Mouse (Mus musculus) megakaryocyte, embryonic 14.5 days (primary cell): ENCODE data around the gene Gamt. TPM values are rescaled to one million over a fixed set of nuclear protein-coding genes. Genes with fewer than 3 reads are reported as not detected.
A peak's percentile ranks its signal among the peaks of the same experiment; 100 is the strongest.

Source experiments
- H3K27me3 ChIP-seq: replicated peaks from 2 replicates; pipeline ENCODE3; 2012; ENCODE audit warnings: inconsistent platforms
- H3K36me3 ChIP-seq: replicated peaks from 2 replicates; pipeline ENCODE3; 2012; ENCODE audit warnings: low read length, inconsistent platforms, mixed read lengths
- H3K4me1 ChIP-seq: 2 replicates; pipeline ENCODE4 v1.6.1; 2012; ENCODE audit warnings: inconsistent platforms
- H3K4me3 ChIP-seq: replicated peaks from 2 replicates; pipeline ENCODE3; 2012; ENCODE audit warnings: moderate library complexity, mild to moderate bottlenecking, inconsistent platforms
- H3K9me3 ChIP-seq: 2 replicates; pipeline ENCODE4 v1.6.1; 2012; ENCODE audit warnings: inconsistent platforms
- FLI1 ChIP-seq: IDR thresholded peaks from 2 replicates; pipeline ENCODE4 v1.6.1; 2012; ENCODE audit warnings: low read length, inconsistent platforms, mixed read lengths
- GATA1 ChIP-seq: IDR thresholded peaks from 3 replicates; pipeline ENCODE4 v1.6.1; 2012; ENCODE audit warnings: mixed read lengths, low read length, inconsistent platforms, borderline replicate concordance
- polyA plus RNA-seq: library from polyadenylated mRNA; stranded (reverse); fragments of >175 nt; gene quantifications from 2 replicates; pipeline ENCODE4 v1.2.3, GENCODE M21; 2012; ENCODE audit warnings: low replicate concordance; ENCODE audit not compliant: insufficient read depth

Gene Gamt
- polyA plus RNA-seq, 1 experiment: 3.2 TPM

- Histone ChIP-seq H3K9me3 (no peaks in the 10 kb centered on the region), H3K27me3 (no peaks in the 10 kb centered on the region), H3K36me3 (peaks cover 85% of the 10 kb centered on the region), H3K4me3 (no peak overlapping the region), H3K4me1 (peaks cover 84% of the 10 kb centered on the region)
- TF ChIP-seq GATA1: no peak
- TF ChIP-seq FLI1: no peak
Measured at GRCm38 (mm10) chr10:80271870-80272585, 11.2 kb upstream of the Gamt start.

GRCm38 (mm10) chr10:80271186-80271843, 10.5 kb upstream of the Gamt start:
- peaks cover 81% of the 10 kb centered on the region for H3K36me3 ChIP-seq
- H3K4me1 ChIP-seq: peaks cover 91% of the 10 kb centered on the region
- H3K4me3 ChIP-seq: peak overlapping the region; percentile 0
- H3K27me3 ChIP-seq: no peaks in the 10 kb centered on the region
- TF ChIP-seq FLI1: no peak
- TF ChIP-seq GATA1: no peak
- no peaks in the 10 kb centered on the region for H3K9me3 ChIP-seq

DNA sequence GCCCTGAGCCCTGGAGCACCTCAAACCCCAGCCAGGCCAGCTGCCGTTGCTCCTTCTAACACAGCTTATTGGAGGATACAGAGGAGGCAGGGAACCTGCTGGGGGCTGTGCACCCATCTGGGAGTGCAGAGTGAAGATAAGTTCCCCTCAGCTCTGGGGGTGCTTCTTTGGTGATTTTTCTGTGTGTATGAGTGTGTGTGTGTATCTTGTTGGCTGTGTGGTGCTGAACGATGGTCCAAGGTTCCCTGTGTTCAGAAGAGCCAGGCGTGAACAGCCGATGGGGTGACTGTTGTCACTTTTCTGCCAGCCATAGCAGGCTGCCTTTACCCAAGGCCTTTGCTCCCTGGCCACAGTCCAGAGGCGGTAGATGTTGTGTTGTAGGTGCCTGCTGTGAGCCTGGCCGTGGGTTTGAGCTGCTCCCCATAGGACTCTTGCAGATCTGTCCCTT, 9.9 kb upstream of the Gamt start:
- H3K4me1 ChIP-seq: peaks cover 92% of the 10 kb centered on the region
- H3K9me3 ChIP-seq: no peaks in the 10 kb centered on the region
- peaks cover 76% of the 10 kb centered on the region for H3K36me3 ChIP-seq
- TF ChIP-seq FLI1: no peak
- TF ChIP-seq GATA1: no peak
- H3K4me3 ChIP-seq: peak overlapping the region; percentile 83
- no peaks in the 10 kb centered on the region for H3K27me3 ChIP-seq

- Histone ChIP-seq H3K36me3 (peaks cover 70% of the 10 kb centered on the region), H3K9me3 (no peaks in the 10 kb centered on the region), H3K27me3 (no peaks in the 10 kb centered on the region), H3K4me1 (peaks cover 95% of the 10 kb centered on the region), H3K4me3 (peak overlapping the region; percentile 83)
- TF ChIP-seq FLI1: no peak
- no peak for TF ChIP-seq GATA1
Measured at GRCm38 (mm10) chr10:80270099-80270498, 9.3 kb upstream of the Gamt start.

GRCm38 (mm10) chr10:80265149-80265486, 4.3 kb upstream of the Gamt start:
- Histone ChIP-seq H3K36me3 (peaks cover 28% of the 10 kb centered on the region), H3K4me1 (peaks cover 87% of the 10 kb centered on the region), H3K27me3 (no peaks in the 10 kb centered on the region), H3K4me3 (peak overlapping the region; percentile 95), H3K9me3 (no peaks in the 10 kb centered on the region)
- TF ChIP-seq FLI1 (no peak), GATA1 (no peak)

DNA sequence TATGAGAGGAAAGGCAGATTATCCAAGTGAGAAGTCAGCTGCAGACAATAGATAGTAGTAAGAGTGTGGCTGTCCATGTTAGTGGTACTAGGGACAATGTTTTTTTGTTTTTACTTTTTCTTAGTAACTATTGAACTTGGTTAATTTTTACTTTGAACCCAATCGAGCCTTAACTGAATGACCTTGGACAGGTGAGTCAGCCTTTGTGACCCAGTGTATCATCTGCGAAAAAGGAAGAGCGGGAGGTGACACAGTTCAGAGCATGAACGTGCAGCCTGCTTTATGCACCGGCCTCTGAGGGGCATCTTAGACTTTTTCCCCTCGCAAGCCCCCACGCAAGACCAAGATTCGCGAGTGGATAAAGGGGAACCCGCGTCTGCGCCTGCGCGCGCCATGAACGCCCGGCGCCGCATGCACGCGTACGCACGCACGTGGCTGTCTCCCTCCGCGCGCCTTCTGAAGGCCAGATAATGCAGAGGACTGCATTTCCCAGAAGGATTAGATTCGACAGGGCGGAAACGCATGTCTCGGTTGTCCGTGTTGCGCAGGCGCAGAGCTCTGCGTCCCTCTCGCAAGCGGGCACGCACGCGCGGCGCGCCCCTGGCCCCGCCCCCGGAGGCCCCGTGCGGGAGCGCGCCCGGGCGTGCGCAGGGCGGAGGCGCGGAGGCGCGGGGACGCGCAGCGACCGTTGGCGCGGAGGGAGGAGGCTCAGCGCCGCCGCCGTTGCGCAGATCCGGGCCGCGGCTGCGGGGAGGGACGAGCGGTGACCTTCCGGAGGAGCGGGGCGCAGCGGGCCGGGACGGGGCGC, 3.7 kb upstream of the Gamt start:
- TF ChIP-seq FLI1 (no peak), GATA1 (0 out of 3 replicates have a peak, but pooled peaks have one; percentile 11)
- Histone ChIP-seq H3K4me3 (peak overlapping the region; percentile 95), H3K36me3 (peaks cover 28% of the 10 kb centered on the region), H3K27me3 (no peaks in the 10 kb centered on the region), H3K9me3 (no peaks in the 10 kb centered on the region), H3K4me1 (peaks cover 87% of the 10 kb centered on the region)

DNA sequence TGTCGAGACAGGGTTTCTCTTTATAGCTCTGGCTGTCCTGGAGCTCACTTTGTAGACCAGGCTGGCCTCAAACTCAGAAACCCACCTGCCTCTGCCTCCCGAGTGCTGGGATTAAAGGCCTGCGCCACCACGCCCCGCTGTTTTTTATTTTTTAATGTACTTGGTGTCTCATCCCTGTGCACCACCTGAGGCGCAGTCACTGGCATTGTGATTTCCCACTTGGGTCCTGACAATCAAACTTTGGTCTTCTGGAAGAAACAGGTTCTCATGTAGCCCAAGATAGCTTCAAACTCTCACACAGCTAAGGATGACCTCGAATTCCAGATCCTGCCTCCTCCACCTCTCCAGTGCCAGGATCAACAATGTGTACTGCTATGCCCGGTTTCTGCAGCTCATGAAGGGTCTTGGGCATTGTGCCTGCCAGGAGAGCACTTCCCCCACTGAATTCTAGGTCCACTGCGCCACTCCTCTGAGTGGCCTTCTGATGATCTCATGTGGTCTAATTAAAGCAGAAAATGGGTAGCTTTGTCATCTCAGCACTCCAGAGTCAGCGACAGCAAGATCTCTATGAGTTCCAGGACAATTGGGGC, 2.1 kb upstream of the Gamt start:
- no peaks in the 10 kb centered on the region for H3K9me3 ChIP-seq
- no peaks in the 10 kb centered on the region for H3K27me3 ChIP-seq
- peaks cover 87% of the 10 kb centered on the region for H3K4me1 ChIP-seq
- peaks cover 32% of the 10 kb centered on the region for H3K36me3 ChIP-seq
- peak overlapping the region; percentile 82 for H3K4me3 ChIP-seq
- no peak for TF ChIP-seq FLI1

GRCm38 (mm10) chr10:80262169-80262568, 1.4 kb upstream of the Gamt start:
- Histone ChIP-seq H3K27me3 (no peaks in the 10 kb centered on the region), H3K36me3 (peaks cover 31% of the 10 kb centered on the region), H3K9me3 (no peaks in the 10 kb centered on the region), H3K4me1 (peaks cover 84% of the 10 kb centered on the region), H3K4me3 (peak overlapping the region; percentile 86)
- no peak for TF ChIP-seq GATA1
- no peak for TF ChIP-seq FLI1

GRCm38 (mm10) chr10:80261585-80261968, 765 bp upstream of the Gamt start:
- TF ChIP-seq GATA1: 0 out of 3 replicates have a peak, but pooled peaks have one; percentile 45
- 0 out of 2 replicates have a peak, but pooled peaks have one; percentile 20 for TF ChIP-seq FLI1
- Histone ChIP-seq H3K4me3 (peak overlapping the region; percentile 94), H3K36me3 (peaks cover 34% of the 10 kb centered on the region), H3K4me1 (peaks cover 79% of the 10 kb centered on the region), H3K27me3 (no peaks in the 10 kb centered on the region), H3K9me3 (no peaks in the 10 kb centered on the region)
